Mouse (Mus musculus) Patski (cell line): ENCODE results near the gene Ewsr1. TPM values are rescaled to one million over a fixed set of nuclear protein-coding genes. Genes with fewer than 3 reads are reported as not detected.

Source experiments
- ATAC-seq: fragments of 100-300 bp; one replicate; pipeline ENCODE4 v1.8.0; 2021
- CTCF ChIA-PET: fragments of 350-600 bp; sonication (Branson Sonifier 250); formaldehyde crosslinking; loops from one replicate; lab custom pipeline; 2022; ENCODE audit warnings: inconsistent platforms; lab: Charles Lee
- POLR2A ChIA-PET: fragments of 350-600 bp; sonication (Branson Sonifier 250); formaldehyde crosslinking; loops from one replicate; lab custom pipeline; 2022; ENCODE audit warnings: antibody characterized with exemption, inconsistent platforms; lab: Charles Lee
- DNase-seq: peaks from one replicate; pipeline ENCODE4 v3.0.0-alpha.2; 2011; ENCODE audit warnings: low read depth, low spot score
- H3K27me3 ChIP-seq: fragments of 371-371 bp; one replicate; pipeline ENCODE4 v1.5.1; 2021
- CTCF ChIP-seq: fragments of 100-300 bp; IDR thresholded peaks from one replicate; pipeline ENCODE4 v1.5.1; 2021
- in situ Hi-C: fragments of 300-500 bp; cut with MboI; formaldehyde crosslinking; loops from 3 replicates; pipeline ENCODE4 v1.11.1; 2018; ENCODE audit warnings: low pct_unique_long_range_greater_than_20kb, mixed read lengths
- polyA plus RNA-seq: library from polyadenylated mRNA; unstranded; gene quantifications from one replicate; pipeline ENCODE4 v1.2.3, GENCODE M21; 2021

The Ewsr1 gene
- 420 TPM for polyA plus RNA-seq

DNA sequence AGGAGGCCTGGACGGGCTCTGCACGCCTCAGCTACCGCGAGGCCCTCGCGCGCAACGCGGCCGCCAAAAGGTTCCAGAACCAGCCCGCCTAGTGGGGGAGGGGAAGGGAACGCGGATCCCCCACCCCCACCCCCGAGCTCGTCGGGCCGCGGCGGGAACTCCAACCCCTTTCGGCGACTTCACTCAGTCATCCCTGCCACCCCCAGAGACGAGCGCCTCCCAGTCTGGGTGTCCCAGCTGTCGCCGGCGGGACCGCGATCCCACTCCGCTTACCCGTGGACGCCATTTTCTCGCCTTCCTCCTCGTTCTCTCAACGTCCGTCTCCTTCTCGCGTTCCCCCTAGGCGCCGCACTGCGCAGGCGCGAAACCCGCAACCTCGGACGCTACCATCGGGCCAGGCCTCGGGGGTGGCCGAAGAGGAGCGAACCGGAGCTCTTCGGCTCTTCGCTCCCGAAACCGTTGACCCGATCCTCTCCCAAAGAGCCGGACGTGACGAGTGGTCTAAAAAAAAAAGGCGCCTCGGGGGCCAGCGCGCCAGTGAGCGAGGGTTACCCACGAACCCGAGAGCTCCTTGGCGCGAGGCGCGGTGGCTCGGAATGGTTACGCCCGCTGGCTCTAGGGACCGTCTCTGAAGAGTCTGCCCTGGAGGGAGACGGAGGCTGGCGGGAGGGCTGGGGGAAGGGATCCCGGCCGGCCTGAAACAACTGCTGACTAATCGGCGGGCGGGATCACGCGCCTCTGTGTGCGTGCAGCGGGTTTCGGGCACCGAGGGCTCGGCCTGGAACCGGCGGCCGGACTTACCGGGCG, at the start of gene Ewsr1, which contains the start of gene Rhbdd3:
Gene Ewsr1 (minus strand): TSS at position 531 of the 807 bp plus-strand sequence.
Gene Rhbdd3 (plus strand): TSS at position 191 of the 807 bp plus-strand sequence.
- DNase-seq (peak; percentile 81), ATAC-seq (peak; percentile 75)
- in situ Hi-C loops: no loop called here
- ChIA-PET POLR2A (interaction anchor here (0.6 to 2.6 kb wide), 5 partner anchors 10 to 106 kb away, joined by 3 to 11 read pairs (median 4); no protein-coding TSS in a partner anchor), CTCF (interaction anchor here (1.8 kb wide), 1 partner anchor 10 kb away, joined by 6 read pairs; no protein-coding TSS in a partner anchor)
- no peak for TF ChIP-seq CTCF
- no peaks in the 10 kb centered on the region for H3K27me3 ChIP-seq

DNA sequence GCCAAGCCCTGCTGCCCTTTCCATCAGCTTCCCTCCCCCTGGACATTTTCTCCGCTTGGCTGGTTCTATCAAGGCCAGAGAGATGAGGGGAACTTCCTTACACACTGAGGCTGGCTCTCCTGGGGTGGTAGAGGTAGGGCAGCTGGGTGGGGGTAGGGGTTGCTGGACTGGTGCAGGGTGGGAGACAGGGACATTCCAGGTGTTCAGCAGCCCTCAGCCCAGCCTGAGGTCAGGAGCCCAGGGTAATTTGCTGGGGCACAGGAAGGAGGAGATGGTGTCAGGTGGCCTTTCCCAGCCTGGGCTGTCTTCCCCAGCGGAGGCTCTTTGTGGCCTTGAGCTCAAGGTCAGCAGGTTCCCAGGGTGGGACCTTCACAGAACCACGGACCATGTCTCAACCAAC, 46.5 kb upstream of the Ewsr1 start:
- DNase-seq (no peak), ATAC-seq (no peak)
- CTCF ChIA-PET: interaction anchor here (1.2 kb wide), 1 partner anchor 31 kb away, joined by 3 read pairs; no protein-coding TSS in a partner anchor
- in situ Hi-C loops: no loop called here
- POLR2A ChIA-PET: no interaction called here
- no peaks in the 10 kb centered on the region for H3K27me3 ChIP-seq
- TF ChIP-seq CTCF: no peak

DNA sequence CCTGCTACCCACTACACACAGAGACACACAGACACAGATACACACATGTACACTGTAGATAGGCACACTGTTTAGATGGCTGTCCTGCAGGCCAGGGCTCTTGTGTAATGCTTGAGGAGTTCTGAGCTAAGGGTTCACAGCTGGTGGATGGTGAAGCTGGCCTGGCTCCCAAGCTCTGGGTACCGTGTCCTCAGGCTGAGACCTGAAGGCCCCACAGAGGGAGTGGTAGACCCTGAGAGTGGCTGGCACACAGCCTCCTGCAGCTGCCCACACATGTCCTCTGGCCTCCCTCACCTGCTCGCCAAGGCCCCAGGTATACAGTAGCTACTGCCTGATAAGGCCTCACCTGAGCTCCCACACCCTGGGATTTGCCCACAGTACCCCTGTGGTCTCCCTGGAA, 42.9 kb upstream of the Ewsr1 start:
- no peaks in the 10 kb centered on the region for H3K27me3 ChIP-seq
- DNase-seq (no peak), ATAC-seq (no peak)
- TF ChIP-seq CTCF: no peak
- CTCF ChIA-PET: interaction anchor here (0.9 to 1.0 kb wide), 2 partner anchors 18 to 27 kb away, joined by 3 read pairs; no protein-coding TSS in a partner anchor
- POLR2A ChIA-PET: interaction anchor here (1.0 kb wide), 1 partner anchor 9 kb away, joined by 3 read pairs; no protein-coding TSS in a partner anchor
- in situ Hi-C loops: no loop called here

GRCm38 (mm10) chr11:5141252-5141651, 42.2 kb upstream of the Ewsr1 start:
- in situ Hi-C loops: no loop called here
- ChIA-PET CTCF (interaction anchor here (0.9 to 1.0 kb wide), 2 partner anchors 19 to 26 kb away, joined by 3 read pairs; no protein-coding TSS in a partner anchor), POLR2A (interaction anchor here (1.0 kb wide), 1 partner anchor 10 kb away, joined by 3 read pairs; no protein-coding TSS in a partner anchor)
- no peaks in the 10 kb centered on the region for H3K27me3 ChIP-seq
- no peak for TF ChIP-seq CTCF
- no peak for DNase-seq
- ATAC-seq: no peak

DNA sequence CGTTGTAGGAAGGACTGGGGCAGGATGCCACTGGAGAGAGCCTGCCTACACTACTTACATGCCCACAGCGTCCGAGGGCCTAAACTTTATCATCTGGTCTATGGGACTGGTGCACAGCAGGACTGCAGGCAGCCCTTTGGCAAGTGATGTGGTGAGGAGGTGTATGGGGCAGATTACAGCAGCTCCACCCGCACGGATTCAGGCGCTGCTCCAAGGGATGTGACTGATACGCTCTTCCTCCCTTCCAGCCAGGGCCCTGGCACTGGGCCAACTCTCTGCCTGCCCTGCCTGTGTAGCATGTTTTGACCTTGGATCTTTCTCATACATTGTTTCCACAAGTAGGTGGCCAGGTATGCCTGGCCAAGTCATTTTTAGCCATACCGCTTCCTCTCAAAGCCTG, 41.6 kb upstream of the Ewsr1 start:
- CTCF ChIA-PET: no interaction called here
- H3K27me3 ChIP-seq: no peaks in the 10 kb centered on the region
- no peak for TF ChIP-seq CTCF
- POLR2A ChIA-PET: interaction anchor here (1.0 kb wide), 1 partner anchor 10 kb away, joined by 3 read pairs; no protein-coding TSS in a partner anchor
- in situ Hi-C loops: no loop called here
- DNase-seq (no peak), ATAC-seq (no peak)

- peaks cover 10% of the 10 kb centered on the region for H3K27me3 ChIP-seq
- no peak for TF ChIP-seq CTCF
- ATAC-seq: no peak
- CTCF ChIA-PET: no interaction called here
- DNase-seq: no peak
- POLR2A ChIA-PET: no interaction called here
- in situ Hi-C loops: no loop called here
Measured at GRCm38 (mm10) chr11:5139372-5139771, 40.3 kb upstream of the Ewsr1 start.

DNA sequence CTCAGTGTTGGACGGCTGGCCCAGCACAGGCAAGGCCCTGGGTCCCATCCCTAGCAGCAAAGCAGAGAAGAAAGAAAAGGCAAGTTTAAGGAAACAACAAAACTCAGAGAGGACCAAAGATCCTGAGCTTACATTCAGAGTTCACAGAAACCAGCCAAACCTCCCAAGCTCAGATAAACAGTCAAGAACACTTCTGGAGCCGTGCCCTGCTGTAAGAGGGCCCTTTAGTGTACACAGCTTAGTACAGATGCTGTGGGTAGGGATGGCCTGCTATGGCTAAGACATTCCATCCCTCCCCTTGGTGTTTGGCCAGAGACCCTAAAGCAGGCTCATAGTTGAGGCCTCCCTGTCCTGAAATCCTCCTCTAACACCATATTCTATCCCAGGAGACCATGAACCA, 39.6 kb upstream of the Ewsr1 start:
- ATAC-seq: no peak
- TF ChIP-seq CTCF: no peak
- peaks cover 10% of the 10 kb centered on the region for H3K27me3 ChIP-seq
- CTCF ChIA-PET: no interaction called here
- DNase-seq: no peak
- POLR2A ChIA-PET: no interaction called here
- in situ Hi-C loops: no loop called here

DNA sequence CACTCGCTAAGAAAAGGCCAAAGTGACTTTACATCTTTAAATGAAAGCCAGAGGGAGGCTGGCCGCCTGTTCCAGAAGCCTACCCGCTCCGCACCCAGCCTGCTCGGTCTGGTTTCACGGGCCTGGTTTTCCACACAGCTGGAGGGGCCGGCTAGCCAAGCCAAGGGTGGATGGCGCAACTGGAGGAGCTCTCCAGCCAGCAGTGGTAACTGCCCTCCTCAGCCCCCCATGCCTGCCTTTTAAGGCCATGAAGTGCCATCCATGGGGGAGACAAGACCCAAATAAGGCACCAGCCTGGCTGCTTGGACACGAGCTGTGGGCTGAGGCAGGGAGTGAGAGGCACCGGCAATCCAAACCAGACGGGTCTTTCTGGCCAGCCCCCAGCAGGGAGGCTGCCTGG, 36.8 kb upstream of the Ewsr1 start:
- H3K27me3 ChIP-seq: peaks cover 10% of the 10 kb centered on the region
- ATAC-seq (no peak), DNase-seq (no peak)
- POLR2A ChIA-PET: no interaction called here
- CTCF ChIA-PET: interaction anchor here (1.7 kb wide), 1 partner anchor 21 kb away, joined by 7 read pairs; no protein-coding TSS in a partner anchor
- in situ Hi-C loops: no loop called here
- no peak for TF ChIP-seq CTCF

DNA sequence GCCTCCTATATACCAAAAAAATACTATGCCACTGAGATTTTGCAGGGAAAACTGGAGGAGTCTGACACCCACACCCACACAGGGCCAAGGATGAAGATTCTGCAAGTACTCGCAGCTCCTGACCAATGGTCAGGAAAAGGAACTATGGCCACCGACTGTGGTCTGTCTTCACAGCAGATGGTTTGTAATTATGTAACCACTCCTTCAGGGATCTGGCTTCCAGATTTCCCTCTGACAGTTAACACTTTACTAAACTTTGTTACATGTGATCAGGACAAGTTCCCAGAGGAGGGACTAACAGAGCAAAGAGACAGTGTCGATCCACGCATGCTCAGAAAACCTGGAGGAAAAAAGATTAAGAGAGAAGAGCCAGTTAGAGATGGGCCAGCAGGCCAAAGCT, 33.7 kb upstream of the Ewsr1 start:
- peaks cover 10% of the 10 kb centered on the region for H3K27me3 ChIP-seq
- POLR2A ChIA-PET: no interaction called here
- in situ Hi-C loops: no loop called here
- DNase-seq (no peak), ATAC-seq (no peak)
- TF ChIP-seq CTCF: no peak
- CTCF ChIA-PET: no interaction called here

DNA sequence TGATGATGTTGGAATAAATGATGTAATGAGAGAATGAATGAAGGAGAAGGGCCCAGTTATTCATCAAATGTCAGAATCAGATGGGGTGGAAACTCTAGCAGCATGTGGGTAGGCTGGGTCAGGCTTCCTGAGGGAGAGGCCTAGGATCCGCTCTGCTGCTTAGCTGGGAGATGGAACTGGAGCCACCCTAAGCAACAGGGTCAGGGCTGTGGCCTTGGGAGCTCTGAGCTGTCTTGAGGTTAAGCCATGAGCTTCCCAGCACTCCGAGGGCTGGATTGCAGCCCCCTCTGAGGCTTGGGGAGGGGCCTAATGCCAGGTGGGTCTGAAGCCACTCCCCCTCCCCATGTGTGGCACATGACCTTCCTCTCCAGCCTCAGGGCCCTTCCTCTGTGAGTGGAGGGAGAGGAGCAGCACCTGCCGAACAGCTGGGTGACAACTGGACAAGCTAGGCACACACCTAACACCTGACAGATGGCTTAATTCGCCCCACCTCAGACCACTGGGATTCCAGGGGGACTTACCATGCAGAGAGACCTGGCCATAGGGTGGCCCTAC, 31.1 kb upstream of the Ewsr1 start:
- ATAC-seq: no peak

More for the DNA sequence above, 31.1 kb upstream of the Ewsr1 start:
- H3K27me3 ChIP-seq: peaks cover 8% of the 10 kb centered on the region
- DNase-seq: no peak
- in situ Hi-C loops: no loop called here
- ChIA-PET POLR2A (no interaction called here), CTCF (interaction anchor here (1.5 kb wide), 1 partner anchor 15 kb away, joined by 6 read pairs; no protein-coding TSS in a partner anchor)
- no peak for TF ChIP-seq CTCF
